Mouse (Mus musculus): ENCODE data around the gene Hcrtr1. TPM values are rescaled to one million over a fixed set of nuclear protein-coding genes. Genes with fewer than 3 reads are reported as not detected.

The Hcrtr1 gene
- 0.10 and 0.12 TPM in 2 replicates for polyA plus RNA-seq (2015; fragmentation: Nextera tagmentation; extraction: Ambion mirVana)

DNA sequence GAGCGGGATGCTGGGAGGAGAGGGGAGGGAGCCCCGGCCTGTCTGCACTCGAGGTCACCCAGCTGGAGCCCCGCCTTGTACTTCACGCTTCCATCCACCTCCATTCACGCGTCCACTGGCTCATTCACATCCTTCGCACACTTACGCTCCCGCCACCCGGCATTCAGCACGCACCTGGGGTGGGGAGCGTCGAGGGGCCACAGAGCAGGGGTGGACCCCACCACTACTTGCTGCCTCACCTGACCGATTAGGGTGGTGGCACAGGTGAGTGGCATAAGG lies at the start of gene Hcrtr1:
Hcrtr1 (minus strand) TSS at position 146 of the 279 bp plus-strand sequence.
- Histone ChIP-seq H3K4me1 (peaks cover 12% of the 10 kb centered on the region), H3K27me3 (peaks cover 65% of the 10 kb centered on the region), H3K36me3 (no peaks in the 10 kb centered on the region), H3K9me3 (no peaks in the 10 kb centered on the region), H3K4me2 (peak within 1 kb of the TSS; percentile 68), H3K27ac (no peak within 1 kb of the TSS), H3K4me3 (peak within 1 kb of the TSS; percentile 33), H3K9ac (no peak within 1 kb of the TSS)
- under 1% methylated on average over 14 of the region's 15 CpGs for WGBS
- ATAC-seq (ENCODE audit: insufficient number of reproducible peaks, low FRiP score, low TSS enrichment, low read depth): no peak; the same call in 1 of the 2 replicates

DNA sequence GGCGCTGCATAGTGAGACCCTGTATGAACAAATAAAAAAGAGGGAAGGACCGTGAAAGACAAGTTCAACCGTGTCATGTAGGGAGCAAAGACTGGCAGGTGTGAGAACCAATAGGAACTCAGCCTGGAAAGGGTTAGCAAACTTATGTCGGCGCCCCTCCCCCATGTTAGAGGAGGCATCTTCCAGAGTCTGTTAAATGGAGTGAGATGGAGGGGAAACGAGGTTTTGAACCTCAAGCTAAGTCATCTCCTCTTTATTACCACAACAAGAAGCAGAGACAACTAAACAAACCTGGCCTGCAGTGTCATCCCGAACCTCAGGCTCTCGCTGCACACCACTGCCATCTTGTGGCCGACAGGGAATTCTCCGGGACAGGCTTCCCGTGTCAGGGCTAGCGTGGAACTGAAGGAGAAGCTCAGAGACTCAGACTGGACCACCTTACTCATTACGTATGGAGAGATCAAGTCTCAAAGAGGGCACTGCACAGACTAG lies 49.7 kb upstream of the Hcrtr1 start:
- no peak for ATAC-seq (ENCODE audit: insufficient number of reproducible peaks, low FRiP score, low TSS enrichment, low read depth)
- WGBS: 2% methylated on average over 13 of the region's 13 CpGs

DNA sequence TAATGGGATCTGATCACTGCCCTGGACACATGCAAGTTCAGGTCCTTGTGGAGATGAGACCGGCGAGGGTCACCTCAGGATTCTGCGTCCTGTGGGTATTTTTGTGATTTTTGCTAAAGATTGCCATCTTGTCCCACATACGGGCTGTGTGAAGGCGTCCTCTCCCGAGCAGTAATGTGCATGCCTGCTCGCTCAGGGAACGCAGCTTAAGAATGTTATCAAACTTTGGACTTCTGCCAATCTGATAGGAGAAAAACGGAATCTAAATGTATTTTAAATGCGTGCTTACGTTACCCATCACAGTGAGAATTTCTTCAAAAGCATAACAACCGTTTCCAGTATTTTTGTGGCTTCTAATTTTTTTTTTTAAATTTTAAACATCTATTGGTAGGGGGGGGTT lies 47.7 kb upstream of the Hcrtr1 start:
- no peak overlapping the region for H3K27ac ChIP-seq
- ATAC-seq (ENCODE audit: insufficient number of reproducible peaks, low FRiP score, low TSS enrichment, low read depth): no peak
- no peaks in the 10 kb centered on the region for H3K36me3 ChIP-seq
- no peaks in the 10 kb centered on the region for H3K9me3 ChIP-seq
- no peak overlapping the region for H3K4me2 ChIP-seq
- H3K9ac ChIP-seq: no peak overlapping the region
- 64% methylated on average over 12 of the region's 12 CpGs for WGBS
- H3K4me3 ChIP-seq: no peak overlapping the region
- peaks cover 4% of the 10 kb centered on the region; the same call in 1 of the 2 replicates for H3K4me1 ChIP-seq
- H3K27me3 ChIP-seq: 0 out of 2 replicates have a peak, but pooled peaks cover 3% of the 10 kb centered on the region

More for the DNA sequence above, 49.7 kb upstream of the Hcrtr1 start:
- Histone ChIP-seq H3K27me3 (peaks cover 6% of the 10 kb centered on the region; the same call in 1 of the 2 replicates), H3K4me2 (peak overlapping the region; percentile 36), H3K36me3 (no peaks in the 10 kb centered on the region), H3K27ac (no peak overlapping the region), H3K4me1 (peaks cover 4% of the 10 kb centered on the region; the same call in 1 of the 2 replicates), H3K9ac (no peak overlapping the region), H3K9me3 (no peaks in the 10 kb centered on the region), H3K4me3 (peak overlapping the region; percentile 28)

DNA sequence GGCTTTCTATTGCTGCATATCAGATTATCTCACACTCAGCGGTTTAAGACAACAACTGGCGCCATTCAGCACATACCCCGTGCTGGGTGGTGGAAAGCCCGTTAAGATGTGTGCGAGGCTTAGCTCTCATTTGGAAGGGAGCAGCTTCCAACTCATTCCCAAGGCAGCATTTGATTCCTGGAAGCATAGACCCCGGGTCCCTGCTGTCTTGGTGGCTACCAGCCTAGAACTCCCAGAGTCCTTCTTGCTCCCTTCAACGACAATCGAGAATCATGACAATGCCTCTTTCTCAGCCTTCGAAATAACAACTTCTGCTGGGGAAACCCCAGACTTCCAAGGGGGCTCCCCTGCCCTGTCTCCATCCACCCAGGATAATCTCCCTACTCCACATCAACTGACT lies 47.3 kb upstream of the Hcrtr1 start:
- ATAC-seq (ENCODE audit: insufficient number of reproducible peaks, low FRiP score, low TSS enrichment, low read depth): no peak
- 77% methylated on average over 9 of the region's 9 CpGs for WGBS
- no peak overlapping the region for H3K27ac ChIP-seq

DNA sequence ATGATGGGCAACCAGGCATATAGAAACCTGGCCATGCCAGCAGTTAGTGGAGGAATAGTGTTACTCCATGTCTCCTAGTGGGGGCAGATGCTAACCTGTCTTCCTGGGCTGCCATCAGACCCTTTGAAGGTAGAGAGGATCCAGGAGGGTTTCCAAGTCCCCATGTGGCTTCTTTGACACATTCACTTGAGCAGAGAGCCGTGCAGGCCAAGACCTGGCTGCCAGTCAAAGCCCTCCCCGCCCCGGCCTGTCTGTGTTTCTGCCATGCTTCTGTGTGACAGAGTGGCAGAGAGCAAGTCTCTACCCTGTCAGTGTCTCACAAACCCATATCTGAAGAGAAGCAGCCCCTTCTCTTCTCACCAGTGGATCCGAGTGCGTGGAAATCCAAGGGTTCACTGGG lies 44.7 kb upstream of the Hcrtr1 start:
- H3K36me3 ChIP-seq: no peaks in the 10 kb centered on the region
- WGBS: 84% methylated on average over 5 of the region's 5 CpGs
- no peak overlapping the region for H3K4me2 ChIP-seq
- H3K27ac ChIP-seq: no peak overlapping the region
- ATAC-seq (ENCODE audit: insufficient number of reproducible peaks, low FRiP score, low TSS enrichment, low read depth): no peak
- H3K27me3 ChIP-seq: no peaks in the 10 kb centered on the region
- no peaks in the 10 kb centered on the region for H3K9me3 ChIP-seq
- peaks cover 7% of the 10 kb centered on the region; the same call in 1 of the 2 replicates for H3K4me1 ChIP-seq
- no peak overlapping the region for H3K4me3 ChIP-seq
- no peak overlapping the region for H3K9ac ChIP-seq

More for the DNA sequence above, 47.3 kb upstream of the Hcrtr1 start:
- H3K27me3 ChIP-seq: 0 out of 2 replicates have a peak, but pooled peaks cover 3% of the 10 kb centered on the region
- H3K36me3 ChIP-seq: no peaks in the 10 kb centered on the region
- no peak overlapping the region for H3K4me2 ChIP-seq
- no peak overlapping the region for H3K9ac ChIP-seq
- no peak overlapping the region for H3K4me3 ChIP-seq
- no peaks in the 10 kb centered on the region for H3K9me3 ChIP-seq
- H3K4me1 ChIP-seq: peaks cover 4% of the 10 kb centered on the region; the same call in 1 of the 2 replicates

DNA sequence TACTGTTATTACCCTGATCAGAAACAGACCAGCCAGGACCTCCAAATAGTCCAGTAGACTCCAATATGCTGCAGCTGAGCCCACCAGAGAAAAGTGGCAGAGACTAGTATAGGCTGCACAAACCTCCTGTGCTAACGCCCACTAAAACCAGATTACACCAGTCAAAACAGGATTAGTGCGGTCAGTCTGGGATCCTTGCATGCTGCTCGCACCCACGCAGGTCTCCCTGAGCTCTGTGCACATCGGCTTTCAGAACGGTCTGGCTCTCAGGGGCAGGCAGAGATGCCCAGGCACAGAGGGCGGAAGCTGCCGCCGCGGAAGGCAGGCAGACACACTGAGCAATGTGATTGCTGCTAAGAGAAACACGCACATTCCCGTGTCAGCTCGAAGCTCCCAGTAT lies 43.9 kb upstream of the Hcrtr1 start:
- 0 out of 2 replicates have a peak, but pooled peaks cover 3% of the 10 kb centered on the region for H3K4me1 ChIP-seq
- no peaks in the 10 kb centered on the region for H3K27me3 ChIP-seq
- H3K4me3 ChIP-seq: no peak overlapping the region
- no peak overlapping the region for H3K9ac ChIP-seq
- no peaks in the 10 kb centered on the region for H3K36me3 ChIP-seq
- no peak overlapping the region for H3K27ac ChIP-seq
- H3K9me3 ChIP-seq: no peaks in the 10 kb centered on the region
- no peak overlapping the region for H3K4me2 ChIP-seq
- WGBS: 82% methylated on average over 13 of the region's 13 CpGs
- no peak for ATAC-seq (ENCODE audit: insufficient number of reproducible peaks, low FRiP score, low TSS enrichment, low read depth)

DNA sequence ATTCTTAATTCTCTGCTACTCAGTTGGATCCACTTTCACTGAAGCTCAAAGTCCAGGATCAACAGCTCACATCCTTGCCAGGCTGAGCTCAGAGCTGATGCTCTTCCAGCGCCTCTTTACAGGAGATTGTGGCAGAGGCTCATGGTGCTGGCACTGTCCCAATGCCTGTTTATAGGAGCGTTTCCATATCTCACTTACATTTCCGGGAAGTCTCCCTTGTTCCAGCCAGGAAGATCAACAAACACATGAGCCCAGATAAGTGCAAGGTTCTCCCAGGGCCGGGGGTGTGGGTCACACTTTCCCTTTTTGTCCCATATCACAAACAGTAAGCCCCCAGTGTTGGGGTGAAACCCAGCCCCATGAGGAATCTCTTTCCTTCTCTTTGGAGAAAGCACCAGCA lies 42.7 kb upstream of the Hcrtr1 start:
- WGBS: 58% methylated on average over 4 of the region's 4 CpGs
- Histone ChIP-seq H3K9me3 (no peaks in the 10 kb centered on the region), H3K9ac (no peak overlapping the region), H3K36me3 (no peaks in the 10 kb centered on the region), H3K27me3 (no peaks in the 10 kb centered on the region), H3K4me2 (no peak overlapping the region), H3K4me1 (peaks cover 13% of the 10 kb centered on the region), H3K27ac (no peak overlapping the region), H3K4me3 (no peak overlapping the region)
- ATAC-seq (ENCODE audit: insufficient number of reproducible peaks, low FRiP score, low TSS enrichment, low read depth): no peak

DNA sequence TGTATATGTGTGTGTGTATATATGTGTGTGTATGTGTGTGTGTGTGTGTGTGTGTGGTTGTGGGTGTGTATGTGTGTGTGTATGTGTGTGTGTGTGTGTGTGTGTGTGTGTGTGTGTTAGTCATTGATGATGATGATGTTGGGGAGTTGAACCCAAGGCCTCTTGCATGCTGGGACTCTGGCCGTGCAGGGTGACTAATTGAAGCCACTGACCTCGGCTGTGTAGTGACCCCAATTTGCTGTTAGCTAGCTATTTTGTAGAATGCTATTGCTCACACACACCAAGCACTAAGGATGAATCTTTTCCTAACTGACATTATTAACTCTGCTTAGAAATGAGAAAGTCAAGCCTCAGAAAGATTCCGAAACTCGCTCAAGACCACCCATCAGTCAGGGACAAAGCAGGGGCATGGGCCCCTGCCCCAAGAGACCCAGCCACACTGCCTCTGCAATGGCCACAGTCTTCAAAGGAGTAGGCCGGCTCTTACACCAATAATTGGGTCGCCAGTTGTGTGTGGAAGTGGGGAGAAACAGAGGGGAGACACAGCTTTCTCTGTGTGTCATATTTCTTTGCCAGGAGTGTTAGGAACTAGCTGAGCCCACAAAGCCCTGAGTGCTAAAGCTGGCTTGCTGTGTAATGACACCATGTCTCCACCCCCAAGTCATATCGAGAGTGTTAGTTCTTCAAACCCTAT lies 41.9 kb upstream of the Hcrtr1 start:
- H3K4me2 ChIP-seq: no peak overlapping the region
- WGBS: 57% methylated on average over 7 of the region's 7 CpGs
- H3K27me3 ChIP-seq: no peaks in the 10 kb centered on the region
- no peak overlapping the region for H3K27ac ChIP-seq
- no peak for ATAC-seq (ENCODE audit: insufficient number of reproducible peaks, low FRiP score, low TSS enrichment, low read depth)
- H3K4me3 ChIP-seq: no peak overlapping the region
- H3K9ac ChIP-seq: no peak overlapping the region
- H3K4me1 ChIP-seq: peaks cover 20% of the 10 kb centered on the region
- H3K36me3 ChIP-seq: no peaks in the 10 kb centered on the region
- H3K9me3 ChIP-seq: no peaks in the 10 kb centered on the region

DNA sequence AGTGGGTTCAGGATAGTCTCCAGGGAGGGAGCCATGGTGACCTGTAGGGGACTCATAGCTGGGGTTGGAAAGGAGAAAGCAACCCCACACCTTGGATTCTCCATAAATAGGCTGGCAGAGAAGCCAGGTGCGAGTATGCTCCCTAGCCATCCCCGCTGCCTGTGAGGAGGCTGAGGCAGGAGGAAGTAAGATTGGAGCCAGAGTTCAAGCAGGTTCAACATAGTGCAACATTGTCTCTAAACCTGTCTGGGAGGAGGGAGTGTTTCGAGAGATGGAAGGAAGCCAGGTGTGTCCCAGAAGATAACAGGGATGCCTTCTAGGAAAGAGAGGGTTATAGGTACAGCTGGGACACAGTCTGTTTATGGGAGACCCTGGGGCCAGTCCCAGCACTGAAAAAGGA lies 40.7 kb upstream of the Hcrtr1 start:
- WGBS: 80% methylated on average over 3 of the region's 3 CpGs
- Histone ChIP-seq H3K9ac (no peak overlapping the region), H3K4me1 (peaks cover 31% of the 10 kb centered on the region), H3K27ac (no peak overlapping the region), H3K36me3 (no peaks in the 10 kb centered on the region), H3K27me3 (peaks cover 8% of the 10 kb centered on the region; the same call in 1 of the 2 replicates), H3K9me3 (no peaks in the 10 kb centered on the region), H3K4me3 (no peak overlapping the region), H3K4me2 (no peak overlapping the region)
- no peak for ATAC-seq (ENCODE audit: insufficient number of reproducible peaks, low FRiP score, low TSS enrichment, low read depth)

DNA sequence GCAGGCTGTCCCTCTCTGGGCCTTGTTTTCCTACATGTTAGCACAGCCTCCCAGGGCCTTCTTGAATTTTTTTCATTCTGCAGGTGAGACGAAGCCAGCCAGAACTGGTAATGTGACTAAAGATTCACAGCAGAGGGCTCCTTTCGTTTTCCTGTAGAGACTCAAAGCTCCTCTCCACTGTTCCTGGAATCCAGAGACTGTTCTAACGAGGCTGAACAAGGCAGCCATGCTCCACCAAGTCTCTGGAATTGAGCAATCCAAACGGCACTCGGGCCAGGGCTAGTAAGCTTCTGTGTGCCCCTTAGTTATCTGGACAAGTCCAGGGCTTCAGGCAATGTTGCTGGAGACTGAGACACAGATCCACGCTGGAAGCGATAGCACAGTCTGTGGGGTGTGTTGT lies 38.4 kb upstream of the Hcrtr1 start:
- peaks cover 50% of the 10 kb centered on the region for H3K4me1 ChIP-seq
- no peak overlapping the region for H3K9ac ChIP-seq
- H3K36me3 ChIP-seq: no peaks in the 10 kb centered on the region
- H3K4me3 ChIP-seq: no peak overlapping the region
- 51% methylated on average over 7 of the region's 7 CpGs for WGBS
- H3K27ac ChIP-seq: peak overlapping the region; percentile 62
- no peak overlapping the region for H3K4me2 ChIP-seq
- ATAC-seq (ENCODE audit: insufficient number of reproducible peaks, low FRiP score, low TSS enrichment, low read depth): no peak
- no peaks in the 10 kb centered on the region for H3K9me3 ChIP-seq
- H3K27me3 ChIP-seq: peaks cover 24% of the 10 kb centered on the region

DNA sequence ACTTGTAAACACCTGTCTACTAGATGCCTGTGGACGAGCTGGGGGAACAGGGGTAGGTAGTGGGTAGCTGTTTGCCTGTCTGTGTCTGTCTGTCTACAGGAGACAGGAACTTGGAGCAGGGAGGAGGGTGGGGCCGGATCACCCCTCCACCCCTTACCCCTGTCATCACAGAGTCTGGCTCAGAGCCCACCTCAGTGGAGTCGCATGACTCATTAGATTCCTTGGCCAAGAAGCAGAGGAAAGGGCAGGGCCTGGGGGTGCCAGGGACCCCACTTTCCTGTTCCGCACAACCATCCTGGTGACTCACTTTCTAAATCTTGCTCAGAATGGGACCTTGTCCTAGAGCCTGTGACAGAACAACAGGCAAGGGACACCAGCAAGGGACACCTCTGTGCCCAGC lies 37.9 kb upstream of the Hcrtr1 start:
- H3K4me3 ChIP-seq: no peak overlapping the region
- 50% methylated on average over 4 of the region's 4 CpGs for WGBS
- no peak for ATAC-seq (ENCODE audit: insufficient number of reproducible peaks, low FRiP score, low TSS enrichment, low read depth)
- H3K4me1 ChIP-seq: peaks cover 55% of the 10 kb centered on the region
- no peaks in the 10 kb centered on the region for H3K9me3 ChIP-seq
- H3K9ac ChIP-seq: no peak overlapping the region
- H3K4me2 ChIP-seq: no peak overlapping the region
- H3K27me3 ChIP-seq: peaks cover 24% of the 10 kb centered on the region
- H3K27ac ChIP-seq: peak overlapping the region; percentile 62
- no peaks in the 10 kb centered on the region for H3K36me3 ChIP-seq

DNA sequence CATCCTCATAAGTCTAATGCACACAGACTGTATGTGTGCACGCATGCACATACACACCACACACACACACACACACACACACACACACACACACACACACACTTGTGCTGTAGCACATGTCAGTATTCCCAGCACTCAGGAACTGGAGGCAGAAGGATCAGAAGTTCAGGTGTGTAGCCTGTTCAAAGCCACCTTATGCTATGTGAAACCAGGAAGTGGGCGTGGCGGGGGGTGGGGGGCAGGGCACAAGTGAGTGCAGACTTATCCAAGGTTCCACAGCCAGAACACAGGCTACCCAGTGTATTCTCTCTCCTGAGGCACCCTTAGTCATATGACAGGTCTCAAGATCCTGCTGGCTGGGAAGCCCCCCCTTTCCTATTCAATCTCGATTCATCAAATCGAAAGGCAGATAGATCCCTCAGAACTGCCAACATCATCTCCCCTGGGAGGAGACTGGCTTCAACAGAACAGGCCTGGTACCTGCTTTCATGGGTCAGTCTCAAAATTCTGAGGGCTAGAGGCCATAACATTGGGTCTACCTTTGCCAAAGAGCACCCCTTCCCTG lies 37.1 kb upstream of the Hcrtr1 start:
- H3K4me1 ChIP-seq: peaks cover 63% of the 10 kb centered on the region
- H3K4me2 ChIP-seq: no peak overlapping the region
- no peak for ATAC-seq (ENCODE audit: insufficient number of reproducible peaks, low FRiP score, low TSS enrichment, low read depth)
- H3K4me3 ChIP-seq: no peak overlapping the region
- peaks cover 24% of the 10 kb centered on the region for H3K27me3 ChIP-seq
- H3K9ac ChIP-seq: no peak overlapping the region
- 72% methylated on average over 5 of the region's 5 CpGs for WGBS
- no peak overlapping the region for H3K27ac ChIP-seq
- H3K9me3 ChIP-seq: no peaks in the 10 kb centered on the region
- H3K36me3 ChIP-seq: no peaks in the 10 kb centered on the region
